Mouse (Mus musculus) liver, postnatal 0 days (tissue): ENCODE results near the gene 1110051M20Rik. TPM values are rescaled to one million over a fixed set of nuclear protein-coding genes. Genes with fewer than 3 reads are reported as not detected.
A peak's percentile ranks its signal among the peaks of the same experiment; 100 is the strongest.

Experiments
- ATAC-seq: fragments of 200-750 bp; cut with Nextera tagmentation; 2 replicates; pipeline ENCODE4 v1.8.0; 2017; ENCODE audit warnings: mild to moderate bottlenecking, moderate library complexity
- DNase-seq: peaks from one replicate; pipeline ENCODE4 v3.0.0-alpha.2; 2016
- H3K27ac ChIP-seq: fragments of 300-500 bp; sonication (generic); 2 replicates; pipeline ENCODE4 v1.5.1; 2014; ENCODE audit warnings: antibody characterized with exemption, moderate library complexity, mild to moderate bottlenecking, low read depth
- H3K27me3 ChIP-seq: fragments of 300-500 bp; sonication (generic); 2 replicates; pipeline ENCODE4 v1.6.1; 2014; ENCODE audit warnings: low read length, control low read depth, mixed read lengths; ENCODE audit not compliant: insufficient read depth
- H3K36me3 ChIP-seq: fragments of 300-500 bp; sonication (generic); replicated peaks from 2 replicates; pipeline ENCODE4 v1.6.1; 2014; ENCODE audit warnings: mild to moderate bottlenecking, control low read depth, low read length, moderate library complexity, mixed read lengths; ENCODE audit not compliant: insufficient read depth
- H3K4me1 ChIP-seq: fragments of 300-500 bp; sonication (generic); 2 replicates; pipeline ENCODE4 v1.6.1; 2014; ENCODE audit warnings: antibody characterized with exemption, mild to moderate bottlenecking, control low read depth; ENCODE audit not compliant: insufficient read depth
- H3K4me2 ChIP-seq: fragments of 300-500 bp; sonication (generic); 2 replicates; pipeline ENCODE4 v1.6.1; 2014; ENCODE audit warnings: low read depth, mild to moderate bottlenecking, low read length, moderate library complexity, mixed read lengths
- H3K4me3 ChIP-seq: fragments of 300-500 bp; sonication (generic); 2 replicates; pipeline ENCODE4 v1.5.1; 2014; ENCODE audit warnings: low read depth, low read length
- H3K9ac ChIP-seq: fragments of 300-500 bp; sonication (generic); replicated peaks from 2 replicates; pipeline ENCODE4 v1.6.1; 2014; ENCODE audit warnings: mild to moderate bottlenecking, moderate library complexity
- H3K9me3 ChIP-seq: fragments of 300-500 bp; sonication (generic); 2 replicates; pipeline ENCODE4 v1.6.1; 2016; ENCODE audit warnings: mild to moderate bottlenecking, control low read depth, low read length, mixed read lengths
- CTCF ChIP-seq: sonication (generic); IDR thresholded peaks from 2 replicates; pipeline ENCODE4 v1.5.1; 2016; ENCODE audit warnings: antibody characterized with exemption, low read depth
- EP300 ChIP-seq: IDR thresholded peaks from 2 replicates; pipeline ENCODE4 v1.6.1; 2016; ENCODE audit warnings: antibody characterized with exemption, low read depth, mild to moderate bottlenecking
- WGBS: fragments of 180-500 bp; shearing (Covaris S2); extraction: QIAGEN DNeasy Blood & Tissue Kit; methylation state at CpG from one replicate; pipeline ENCODE4 v1.1.7; 2014; ENCODE audit not compliant: insufficient replicate concordance; 5-methylcytosine and 5-hydroxymethylcytosine counted together
- polyA plus RNA-seq: library from polyadenylated mRNA; unstranded; fragments of >200 nt; fragmentation: Nextera tagmentation; extraction: Ambion mirVana; gene quantifications from 2 replicates; pipeline ENCODE4 v1.2.1, GENCODE M21; 2015

1110051M20Rik gene
- polyA plus RNA-seq, 1 experiment from 2014 or later: 5.5 TPM

GRCm38 (mm10) chr2:91279372-91279755, 165.1 kb downstream of the 1110051M20Rik start:
- no peak for TF ChIP-seq EP300
- no peak for TF ChIP-seq CTCF
- Histone ChIP-seq H3K4me2 (no peak overlapping the region), H3K9ac (no peak overlapping the region), H3K4me1 (no peaks in the 10 kb centered on the region), H3K27ac (no peak overlapping the region), H3K27me3 (no peaks in the 10 kb centered on the region), H3K36me3 (peaks cover 24% of the 10 kb centered on the region), H3K9me3 (no peaks in the 10 kb centered on the region), H3K4me3 (no peak overlapping the region)
- DNase-seq (no peak), ATAC-seq (no peak)
- 67% methylated on average over 2 of the region's 2 CpGs for WGBS

GRCm38 (mm10) chr2:91278749-91279371, 165.6 kb downstream of the 1110051M20Rik start:
- no peaks in the 10 kb centered on the region for H3K4me1 ChIP-seq
- 40% methylated on average over 10 of the region's 10 CpGs for WGBS
- H3K27me3 ChIP-seq: no peaks in the 10 kb centered on the region
- no peak overlapping the region for H3K27ac ChIP-seq
- H3K4me2 ChIP-seq: no peak overlapping the region
- H3K4me3 ChIP-seq: no peak overlapping the region
- ATAC-seq (peak; percentile 46), DNase-seq (peak; percentile 54)
- H3K36me3 ChIP-seq: peaks cover 29% of the 10 kb centered on the region
- H3K9ac ChIP-seq: no peak overlapping the region
- peak; percentile 76 for TF ChIP-seq CTCF
- no peak for TF ChIP-seq EP300
- H3K9me3 ChIP-seq: no peaks in the 10 kb centered on the region

- Histone ChIP-seq H3K4me3 (no peak overlapping the region), H3K27me3 (no peaks in the 10 kb centered on the region), H3K4me2 (peak overlapping the region; percentile 57), H3K9ac (peak overlapping the region; percentile 48), H3K27ac (peak overlapping the region; percentile 94), H3K36me3 (peaks cover 76% of the 10 kb centered on the region), H3K9me3 (no peaks in the 10 kb centered on the region), H3K4me1 (peaks cover 27% of the 10 kb centered on the region)
- WGBS: 91% methylated on average over 8 of the region's 8 CpGs
- DNase-seq: no peak
- no peak for ATAC-seq
- no peak for TF ChIP-seq EP300
- TF ChIP-seq CTCF: no peak
Observed at GRCm38 (mm10) chr2:91269687-91270133, 174.8 kb downstream of the 1110051M20Rik start.

- Histone ChIP-seq H3K27me3 (no peaks in the 10 kb centered on the region), H3K4me1 (peaks cover 37% of the 10 kb centered on the region), H3K9me3 (no peaks in the 10 kb centered on the region), H3K36me3 (peaks cover 66% of the 10 kb centered on the region), H3K27ac (peak overlapping the region; percentile 94), H3K9ac (peak overlapping the region; percentile 34; the same call in 1 of the 2 replicates), H3K4me2 (peak overlapping the region; percentile 57), H3K4me3 (0 out of 2 replicates have a peak overlapping the region, but pooled peaks have one; percentile 3)
- ATAC-seq (peak; percentile 13), DNase-seq (peak; percentile 58)
- 48% methylated on average over 2 of the region's 2 CpGs for WGBS
- TF ChIP-seq EP300 (0 out of 2 replicates have a peak, but pooled peaks have one; percentile 25), CTCF (no peak)
Observed at GRCm38 (mm10) chr2:91268706-91269105, 175.8 kb downstream of the 1110051M20Rik start.

GRCm38 (mm10) chr2:91268042-91268441, 176.5 kb downstream of the 1110051M20Rik start:
- Histone ChIP-seq H3K4me3 (no peak overlapping the region), H3K4me2 (peak overlapping the region; percentile 57; the same call in 1 of the 2 replicates), H3K27ac (peak overlapping the region; percentile 94), H3K27me3 (no peaks in the 10 kb centered on the region), H3K9ac (peak overlapping the region; percentile 16; the same call in 1 of the 2 replicates), H3K4me1 (peaks cover 41% of the 10 kb centered on the region), H3K9me3 (no peaks in the 10 kb centered on the region), H3K36me3 (peaks cover 64% of the 10 kb centered on the region)
- 87% methylated on average over 3 of the region's 3 CpGs for WGBS
- ATAC-seq (no peak), DNase-seq (no peak)
- TF ChIP-seq CTCF: no peak
- no peak for TF ChIP-seq EP300

- H3K36me3 ChIP-seq: peaks cover 41% of the 10 kb centered on the region
- no peak for TF ChIP-seq CTCF
- TF ChIP-seq EP300: peak; percentile 65; the same call in 1 of the 2 replicates
- ATAC-seq: peak; percentile 95
Observed at GRCm38 (mm10) chr2:91264711-91265681, 179.5 kb downstream of the 1110051M20Rik start, which contains the start of gene Arfgap2. Arfgap2 (plus strand) TSS chr2:91264974.

More at GRCm38 (mm10) chr2:91264711-91265681, 179.5 kb downstream of the 1110051M20Rik start, which contains the start of gene Arfgap2:
- WGBS: 2% methylated on average over 68 of the region's 72 CpGs
- Histone ChIP-seq H3K27me3 (no peaks in the 10 kb centered on the region), H3K27ac (peak within 1 kb of the TSS; percentile 94), H3K9me3 (no peaks in the 10 kb centered on the region), H3K4me3 (peak within 1 kb of the TSS; percentile 66), H3K4me1 (peaks cover 34% of the 10 kb centered on the region), H3K4me2 (peak within 1 kb of the TSS; percentile 91), H3K9ac (peak within 1 kb of the TSS; percentile 81)
- peak; percentile 98 for DNase-seq
